Mouse (Mus musculus) erythroblast, embryonic 14.5 days (primary cell): ENCODE data around the gene Pitpnm2. TPM values are rescaled to one million over a fixed set of nuclear protein-coding genes. Genes with fewer than 3 reads are reported as not detected.

Source experiments
- H3K27me3 ChIP-seq: 2 replicates; pipeline ENCODE4 v1.6.1; 2012; ENCODE audit warnings: inconsistent platforms; ENCODE audit not compliant: control insufficient read depth
- H3K36me3 ChIP-seq: 2 replicates; pipeline ENCODE4 v1.6.1; 2012; ENCODE audit warnings: mild to moderate bottlenecking, inconsistent platforms; ENCODE audit not compliant: control insufficient read depth
- H3K4me1 ChIP-seq: 2 replicates; pipeline ENCODE4 v1.6.1; 2012; ENCODE audit warnings: inconsistent platforms; ENCODE audit not compliant: control insufficient read depth
- H3K4me3 ChIP-seq: replicated peaks from 2 replicates; pipeline ENCODE3; 2012; ENCODE audit warnings: moderate library complexity, mild to moderate bottlenecking, inconsistent platforms
- H3K9me3 ChIP-seq: 2 replicates; pipeline ENCODE4 v1.6.1; 2012; ENCODE audit warnings: low read length, inconsistent platforms, mixed read lengths; ENCODE audit not compliant: control insufficient read depth
- GATA1 ChIP-seq: IDR thresholded peaks from 2 replicates; pipeline ENCODE4 v1.6.1; 2012; ENCODE audit warnings: low read length, inconsistent platforms, mixed read lengths
- TAL1 ChIP-seq: IDR thresholded peaks from 3 replicates; pipeline ENCODE4 v1.6.1; 2012; ENCODE audit warnings: low read length, inconsistent platforms, mixed read lengths
- polyA plus RNA-seq: library from polyadenylated mRNA; stranded (reverse); fragments of >175 nt; gene quantifications from 2 replicates; pipeline ENCODE4 v1.2.3, GENCODE M21; 2012

The Pitpnm2 gene
- polyA plus RNA-seq, 1 experiment, result 0.38 TPM

DNA sequence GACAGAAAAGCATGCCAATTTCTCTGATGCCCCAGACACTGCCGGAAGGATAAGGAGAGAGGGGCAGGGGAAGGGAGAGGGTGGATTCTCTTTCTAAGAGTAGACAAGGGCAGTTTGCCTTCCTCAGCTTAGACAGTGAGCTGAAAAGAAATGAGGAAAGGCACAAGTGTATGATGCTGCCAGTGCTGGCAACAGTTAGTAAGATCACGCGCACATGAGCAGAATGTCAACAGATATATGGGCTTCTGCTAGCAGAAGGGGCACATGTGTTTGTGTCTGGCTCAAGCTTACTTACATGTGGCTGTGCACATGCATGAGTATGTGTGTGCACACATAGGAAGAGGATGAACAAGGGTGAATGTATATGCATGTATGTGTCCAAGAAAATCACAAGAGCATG lies 65.4 kb downstream of the Pitpnm2 start:
- no peaks in the 10 kb centered on the region for H3K9me3 ChIP-seq
- no peak for TF ChIP-seq TAL1
- TF ChIP-seq GATA1, result no peak
- peaks cover 56% of the 10 kb centered on the region for H3K4me1 ChIP-seq
- H3K36me3 ChIP-seq, result peaks cover 6% of the 10 kb centered on the region
- H3K4me3 ChIP-seq, result no peak overlapping the region
- no peaks in the 10 kb centered on the region for H3K27me3 ChIP-seq

DNA sequence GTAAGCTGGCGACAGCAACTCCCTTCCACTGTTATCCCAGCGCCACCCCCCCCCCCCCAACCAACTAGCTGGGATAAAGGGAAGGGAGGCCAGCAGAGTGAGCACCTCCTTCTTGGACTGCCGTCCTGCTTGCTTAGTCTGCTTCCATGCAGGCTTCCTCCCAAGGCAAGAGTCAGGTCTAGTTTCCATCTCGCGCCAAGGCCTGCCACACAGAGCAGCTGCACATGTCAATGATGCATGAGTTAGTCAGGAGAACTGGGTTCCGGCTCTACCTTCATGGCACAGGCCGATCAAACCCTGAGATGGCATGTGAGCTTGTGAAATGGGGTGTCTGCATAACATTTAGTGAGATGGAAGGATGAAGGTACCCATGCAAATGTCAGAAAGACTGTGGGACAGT lies 66.9 kb downstream of the Pitpnm2 start:
- H3K4me1 ChIP-seq, result peaks cover 57% of the 10 kb centered on the region
- peaks cover 6% of the 10 kb centered on the region for H3K36me3 ChIP-seq
- H3K9me3 ChIP-seq, result no peaks in the 10 kb centered on the region
- H3K27me3 ChIP-seq, result no peaks in the 10 kb centered on the region
- no peak for TF ChIP-seq TAL1
- TF ChIP-seq GATA1, result no peak
- H3K4me3 ChIP-seq, result no peak overlapping the region

DNA sequence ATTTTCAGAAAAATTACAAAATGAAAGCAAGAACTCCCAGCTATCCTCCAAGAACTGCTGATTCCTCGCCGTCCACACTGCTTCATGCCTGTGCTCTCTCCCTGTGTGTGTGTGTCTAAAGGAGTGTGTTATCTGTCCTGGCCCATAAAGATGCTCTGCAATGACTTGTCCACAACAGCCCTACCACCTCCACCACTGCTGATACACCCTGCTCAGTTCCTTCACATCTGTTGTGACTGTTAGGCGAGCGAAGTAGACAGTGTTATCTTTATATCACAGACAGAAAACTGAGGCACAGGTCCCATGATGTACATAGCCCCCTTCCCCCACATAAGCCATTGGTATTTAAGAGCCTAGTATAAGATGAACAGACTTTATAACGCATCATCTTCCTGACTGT lies 67.5 kb downstream of the Pitpnm2 start:
- Histone ChIP-seq H3K9me3 (no peaks in the 10 kb centered on the region), H3K4me3 (no peak overlapping the region), H3K27me3 (no peaks in the 10 kb centered on the region), H3K4me1 (peaks cover 53% of the 10 kb centered on the region), H3K36me3 (peaks cover 6% of the 10 kb centered on the region)
- no peak for TF ChIP-seq GATA1
- TF ChIP-seq TAL1, result no peak

DNA sequence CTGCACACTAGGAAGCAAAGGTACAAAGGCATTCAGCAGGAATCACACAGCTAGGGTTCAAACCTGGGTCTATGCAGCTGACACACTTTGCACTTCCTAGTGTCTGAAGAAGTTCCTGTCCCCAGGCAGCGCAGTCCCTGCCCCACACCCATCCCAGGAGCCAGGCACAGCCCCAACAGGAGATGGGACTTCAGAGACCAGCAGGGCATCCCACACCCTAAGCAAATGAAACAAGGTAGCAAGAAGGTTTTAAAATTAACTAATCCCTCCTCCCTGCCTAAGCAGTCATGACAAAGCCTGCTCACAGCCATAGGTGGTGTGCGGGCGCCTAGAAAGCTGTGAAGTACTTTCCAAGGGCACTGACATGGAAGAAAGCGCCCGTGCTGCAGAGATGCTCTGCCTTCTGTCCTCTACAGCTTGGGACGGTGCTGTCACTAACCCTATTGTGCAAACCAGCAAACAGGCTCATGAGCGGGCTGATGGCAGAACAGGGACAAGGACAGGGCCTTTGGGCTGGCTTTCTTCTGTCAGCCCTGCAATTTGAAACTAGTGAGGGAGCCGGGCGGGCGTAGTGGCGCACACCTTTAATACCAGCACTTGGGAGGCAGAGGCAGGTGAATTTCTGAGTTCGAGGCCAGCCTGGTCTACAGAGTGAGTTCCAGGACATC lies 68.9 kb downstream of the Pitpnm2 start:
- no peaks in the 10 kb centered on the region for H3K27me3 ChIP-seq
- peaks cover 46% of the 10 kb centered on the region for H3K4me1 ChIP-seq
- TF ChIP-seq TAL1, result no peak
- no peak for TF ChIP-seq GATA1
- H3K9me3 ChIP-seq, result no peaks in the 10 kb centered on the region
- no peak overlapping the region for H3K4me3 ChIP-seq
- H3K36me3 ChIP-seq, result peaks cover 3% of the 10 kb centered on the region; the same call in 1 of the 2 replicates

DNA sequence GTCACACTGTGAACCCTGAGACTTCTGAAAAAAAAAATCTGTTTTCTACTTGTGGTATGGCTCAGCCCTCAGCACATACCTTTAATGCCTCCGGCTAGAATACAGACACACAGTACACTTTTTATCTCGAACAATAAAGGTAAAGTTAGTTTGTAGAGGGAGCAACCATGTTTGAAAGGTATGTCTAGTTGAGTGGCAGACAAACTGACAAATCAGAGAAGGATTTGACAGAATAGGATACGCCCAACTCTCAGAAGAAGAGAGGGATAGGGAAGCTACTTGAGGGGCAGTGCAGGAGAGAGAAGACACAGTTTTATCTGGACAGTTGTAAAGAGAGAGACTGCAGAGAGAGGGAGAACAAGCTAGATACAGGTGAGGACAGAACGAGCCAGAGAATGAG lies 70.1 kb downstream of the Pitpnm2 start:
- TF ChIP-seq GATA1 (no peak), TAL1 (no peak)
- no peaks in the 10 kb centered on the region for H3K27me3 ChIP-seq
- no peaks in the 10 kb centered on the region for H3K9me3 ChIP-seq
- no peak overlapping the region for H3K4me3 ChIP-seq
- peaks cover 52% of the 10 kb centered on the region for H3K4me1 ChIP-seq
- H3K36me3 ChIP-seq, result peaks cover 3% of the 10 kb centered on the region; the same call in 1 of the 2 replicates

DNA sequence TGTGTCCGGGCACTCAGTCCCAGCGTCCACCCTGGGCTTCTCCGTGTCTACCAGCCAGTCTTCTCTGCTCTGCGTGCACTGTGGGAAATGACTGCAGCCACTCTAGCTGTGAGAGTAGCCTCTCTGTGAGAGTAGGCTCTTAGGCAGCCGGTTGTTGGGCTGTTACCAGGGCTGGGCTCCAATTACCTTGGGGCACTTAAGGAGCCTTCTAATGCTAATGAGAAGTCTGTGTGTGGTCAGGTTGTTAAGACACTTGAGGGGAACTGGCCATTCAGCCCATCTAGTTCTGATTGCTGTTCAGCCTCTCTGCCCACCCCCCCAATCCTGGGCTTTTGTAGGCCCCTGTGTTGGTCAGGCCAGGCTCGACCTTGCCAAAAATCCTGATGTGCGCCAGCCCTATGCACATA lies 72.8 kb downstream of the Pitpnm2 start:
- Histone ChIP-seq H3K36me3 (no peaks in the 10 kb centered on the region), H3K4me3 (no peak overlapping the region), H3K9me3 (no peaks in the 10 kb centered on the region), H3K27me3 (no peaks in the 10 kb centered on the region), H3K4me1 (peaks cover 39% of the 10 kb centered on the region)
- no peak for TF ChIP-seq TAL1

DNA sequence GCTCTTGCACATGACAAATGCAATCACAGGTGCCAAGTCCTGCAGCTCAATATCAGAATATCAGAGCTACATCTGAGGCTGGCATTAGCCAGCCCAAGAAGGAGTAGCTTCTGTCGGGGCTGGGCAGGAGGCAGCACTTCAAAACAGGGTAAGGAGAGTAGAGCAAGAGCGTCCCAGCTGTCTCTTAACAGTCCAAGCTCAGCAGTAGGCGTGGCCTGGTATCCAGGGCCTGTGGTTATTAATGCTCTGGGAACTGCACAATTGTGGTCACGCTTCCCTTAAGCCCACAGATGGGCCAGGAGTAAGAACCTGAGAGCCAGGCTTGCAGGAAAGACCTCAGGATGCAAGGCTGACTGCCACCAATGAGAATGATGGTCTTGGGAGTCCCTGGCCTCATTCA lies 74.4 kb downstream of the Pitpnm2 start:
- no peaks in the 10 kb centered on the region for H3K27me3 ChIP-seq
- TF ChIP-seq GATA1 (no peak), TAL1 (no peak)
- H3K4me1 ChIP-seq, result peaks cover 25% of the 10 kb centered on the region
- H3K9me3 ChIP-seq, result no peaks in the 10 kb centered on the region
- H3K4me3 ChIP-seq, result no peak overlapping the region
- no peaks in the 10 kb centered on the region for H3K36me3 ChIP-seq

DNA sequence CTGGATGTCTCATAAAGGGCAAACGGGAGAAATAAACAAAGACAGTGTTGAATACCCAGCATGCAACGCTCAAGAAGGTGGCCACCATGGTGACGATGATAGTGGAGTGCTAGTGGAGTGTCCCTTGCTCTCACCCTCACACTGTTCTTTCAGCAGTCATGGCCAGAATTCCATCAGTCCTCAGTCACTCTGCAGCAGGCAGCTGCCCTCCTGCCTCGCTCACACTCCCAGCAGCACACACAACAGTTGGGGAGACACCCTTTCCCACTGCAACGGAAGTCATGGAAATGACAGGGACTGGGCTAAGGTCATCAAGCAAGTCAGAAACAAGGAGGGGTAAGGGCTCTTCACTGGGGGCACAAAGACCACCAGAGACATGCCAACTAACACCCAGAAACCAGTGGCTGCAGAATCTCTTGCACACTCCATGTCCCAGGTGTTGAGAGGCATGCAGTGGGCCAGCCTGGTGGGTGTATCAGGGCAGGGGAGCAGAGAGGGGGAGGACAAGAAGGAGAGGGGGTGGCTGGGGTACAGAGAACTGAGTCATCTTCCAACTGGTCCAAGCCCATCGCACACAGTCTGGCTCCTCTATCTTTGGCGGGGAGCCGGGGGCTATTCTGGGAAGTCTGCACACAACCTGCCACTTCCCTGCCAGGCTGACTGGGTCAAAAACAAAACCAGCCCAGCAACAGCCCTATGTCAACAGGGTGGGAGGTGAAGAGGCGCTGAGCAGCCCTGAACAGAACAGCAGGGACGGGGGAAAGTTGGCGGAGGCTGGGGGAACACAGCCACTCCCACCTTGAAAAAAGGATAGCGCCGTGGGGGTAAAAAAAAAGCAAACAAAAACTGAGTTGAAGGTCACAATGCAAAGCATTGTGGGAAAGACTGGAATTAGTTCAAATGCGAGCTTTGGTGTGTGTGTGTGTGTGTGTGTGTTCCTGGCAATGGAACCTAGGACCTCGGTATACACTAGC lies 76.3 kb downstream of the Pitpnm2 start:
- H3K36me3 ChIP-seq, result no peaks in the 10 kb centered on the region
- peaks cover 13% of the 10 kb centered on the region for H3K4me1 ChIP-seq
- no peaks in the 10 kb centered on the region for H3K9me3 ChIP-seq
- TF ChIP-seq TAL1 (no peak), GATA1 (no peak)
- H3K4me3 ChIP-seq, result no peak overlapping the region
- no peaks in the 10 kb centered on the region for H3K27me3 ChIP-seq

DNA sequence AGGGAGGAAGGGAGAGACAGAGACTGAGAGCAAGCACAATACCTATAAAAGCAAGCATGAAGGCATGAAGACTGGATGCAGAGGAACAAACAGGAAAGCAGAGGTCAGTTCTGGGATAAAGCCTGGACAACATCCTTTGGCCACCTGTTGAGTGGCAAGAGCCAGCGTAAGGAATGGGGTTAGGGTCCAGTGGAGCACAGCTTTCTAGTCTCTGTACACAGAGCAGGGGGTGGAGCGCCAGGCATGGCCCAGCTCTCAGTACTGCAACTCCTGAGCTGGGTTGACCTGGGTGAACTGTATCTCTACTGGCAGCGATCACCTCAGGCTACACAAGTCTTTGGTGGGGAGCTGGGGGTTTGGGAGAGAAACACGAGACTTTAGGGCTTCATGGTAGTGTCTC lies 77.3 kb downstream of the Pitpnm2 start:
- H3K27me3 ChIP-seq, result no peaks in the 10 kb centered on the region
- H3K4me1 ChIP-seq, result peaks cover 11% of the 10 kb centered on the region
- H3K36me3 ChIP-seq, result no peaks in the 10 kb centered on the region
- no peaks in the 10 kb centered on the region for H3K9me3 ChIP-seq
- H3K4me3 ChIP-seq, result no peak overlapping the region
- TF ChIP-seq TAL1, result no peak
- no peak for TF ChIP-seq GATA1
